Mouse (Mus musculus) kidney, adult 2 months (tissue): ENCODE results near the gene Arsg. TPM values are rescaled to one million over a fixed set of nuclear protein-coding genes. Genes with fewer than 3 reads are reported as not detected.
A peak's percentile ranks its signal among the peaks of the same experiment; 100 is the strongest.

Experiments
- DNase-seq: peaks from one replicate; pipeline ENCODE4 v3.0.0; 2021
- H3K27ac ChIP-seq: fragments of 200-500 bp; 2 replicates; pipeline ENCODE4 v1.5.1; 2012; ENCODE audit warnings: low read depth, low read length, control low read depth, inconsistent platforms; ENCODE audit not compliant: insufficient read depth
- H3K27me3 ChIP-seq: fragments of 200-500 bp; replicated peaks from 2 replicates; pipeline ENCODE4 v1.6.1; 2012; ENCODE audit warnings: mild to moderate bottlenecking, moderate library complexity, low read length, inconsistent platforms; ENCODE audit not compliant: control insufficient read depth, insufficient read depth
- H3K36me3 ChIP-seq: fragments of 200-500 bp; 2 replicates; pipeline ENCODE4 v1.6.1; 2012; ENCODE audit warnings: mild to moderate bottlenecking, moderate library complexity, low read length, inconsistent platforms; ENCODE audit not compliant: control insufficient read depth, insufficient read depth
- H3K4me1 ChIP-seq: fragments of 200-500 bp; 2 replicates; pipeline ENCODE4 v1.6.1; 2011; ENCODE audit warnings: low read length; ENCODE audit not compliant: control insufficient read depth, insufficient read depth
- H3K4me3 ChIP-seq: fragments of 200-500 bp; 2 replicates; pipeline ENCODE4 v1.5.1; 2011; ENCODE audit warnings: mild to moderate bottlenecking, low read depth, low read length, control low read depth; ENCODE audit not compliant: insufficient read depth
- CTCF ChIP-seq: fragments of 200-500 bp; conservative IDR thresholded peaks from 2 replicates; pipeline ENCODE4 v1.5.1; 2011; ENCODE audit warnings: low read depth, mild to moderate bottlenecking, control low read depth, low read length, moderate library complexity, mixed read lengths; ENCODE audit not compliant: insufficient read depth, insufficient read length
- POLR2A ChIP-seq: fragments of 200-500 bp; IDR thresholded peaks from one replicate; pipeline ENCODE4 v1.6.1; 2011; ENCODE audit warnings: low read depth, low read length, control low read depth
- WGBS: fragments of 180-500 bp; shearing (Covaris S2); methylation state at CpG from one replicate; pipeline ENCODE4 v1.1.7; 2018; 5-methylcytosine and 5-hydroxymethylcytosine counted together
- polyA plus RNA-seq: library from polyadenylated mRNA; depleted of rRNA; stranded (reverse); fragments of >200 nt; gene quantifications from 2 replicates; pipeline ENCODE4 v1.2.3, GENCODE M21; 2012; rRNA removed

Arsg gene
- polyA plus RNA-seq, result 20.9 and 24.9 TPM in 2 replicates

DNA sequence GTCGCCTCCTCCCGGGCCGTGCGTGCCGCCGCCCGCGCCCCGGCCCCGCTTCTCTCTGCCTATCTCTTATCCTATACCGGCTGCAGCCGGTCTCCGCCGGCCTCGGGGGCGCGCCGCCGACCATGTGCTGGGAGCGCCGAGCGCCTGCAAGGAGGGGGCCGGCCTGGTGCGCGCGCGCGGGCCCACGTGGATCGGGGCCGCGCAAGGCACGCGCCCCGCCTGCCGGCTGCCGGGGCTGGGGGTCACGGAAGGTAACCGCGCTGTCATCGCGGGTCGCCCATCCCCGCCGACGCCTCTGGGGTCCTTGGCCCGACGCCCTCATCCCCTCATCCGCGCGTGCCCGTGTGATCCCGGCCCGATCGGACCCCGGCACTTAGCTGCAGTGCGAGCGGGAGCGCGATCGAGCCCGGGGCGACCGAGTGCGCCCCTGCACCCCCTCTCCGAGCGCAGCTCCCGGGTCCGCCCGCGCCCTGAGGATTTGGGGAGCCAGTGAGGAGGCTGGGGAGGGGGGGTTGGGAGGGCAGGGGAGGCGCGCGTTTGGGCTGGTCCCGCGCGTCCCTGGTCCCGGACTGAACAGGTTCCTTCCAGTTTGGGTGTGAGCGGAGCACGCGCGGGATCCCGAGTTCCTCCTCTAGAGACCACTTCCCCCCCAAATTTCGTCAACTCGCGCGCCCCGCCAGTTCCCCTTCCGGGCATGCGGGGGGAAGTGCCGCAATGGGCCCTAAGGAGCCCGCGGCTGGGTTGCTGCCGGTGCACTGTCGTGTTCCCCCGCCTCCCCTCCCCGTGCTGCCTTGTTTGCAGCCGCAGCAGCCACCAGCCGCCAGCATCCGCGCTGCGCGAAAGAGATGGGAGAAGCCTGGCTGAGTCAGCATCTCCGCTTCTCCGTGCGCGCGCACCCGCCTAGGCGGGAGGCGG lies at the start of gene Arsg, which contains the start of gene Slc16a6:
TSS of gene Arsg (plus strand) at position 204 of the 915 bp plus-strand sequence.
TSS of gene Slc16a6 (minus strand) at position 428 of the 915 bp plus-strand sequence.
- H3K4me1 ChIP-seq, result peaks cover 8% of the 10 kb centered on the region; the same call in 1 of the 2 replicates
- no peak within 1 kb of the TSS for H3K27ac ChIP-seq
- 1% methylated on average over 110 of the region's 111 CpGs for WGBS
- TF ChIP-seq POLR2A (no peak), CTCF (no peak)
- peak; percentile 80 for DNase-seq
- H3K36me3 ChIP-seq, result no peaks in the 10 kb centered on the region
- H3K27me3 ChIP-seq, result no peaks in the 10 kb centered on the region
- peak within 1 kb of the TSS; percentile 79 for H3K4me3 ChIP-seq

- under 1% methylated on average over 65 of the region's 65 CpGs for WGBS
- H3K27me3 ChIP-seq, result no peaks in the 10 kb centered on the region
These were observed 47.5 kb upstream of the Arsg start, which contains the start of gene Amz2 for GRCm38 (mm10) chr11:109425392-109426271. TSS of gene Amz2 (plus strand) at chr11:109425946.

DNA sequence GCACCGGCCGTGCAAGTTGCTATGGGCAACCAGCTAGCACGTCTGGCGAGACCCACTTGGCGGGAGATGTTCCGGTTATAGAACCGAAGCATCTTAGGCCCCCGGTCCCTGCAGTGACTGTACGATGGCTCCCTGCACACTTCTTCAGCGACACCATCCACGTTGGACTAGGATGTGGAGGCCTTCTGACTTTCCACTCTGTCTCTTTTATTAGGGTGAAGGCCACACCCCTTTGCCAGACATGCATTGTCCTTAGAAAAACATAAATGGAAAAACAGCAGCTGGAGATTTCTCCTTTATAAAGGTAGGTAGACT lies 46.9 kb upstream of the Arsg start:
- DNase-seq, result no peak

More at GRCm38 (mm10) chr11:109425392-109426271, 47.5 kb upstream of the Arsg start, which contains the start of gene Amz2:
- DNase-seq, result peak; percentile 99
- Histone ChIP-seq H3K4me1 (no peaks in the 10 kb centered on the region), H3K27ac (peak within 1 kb of the TSS; percentile 72), H3K4me3 (peak within 1 kb of the TSS; percentile 78), H3K36me3 (no peaks in the 10 kb centered on the region; the same call in 1 of the 2 replicates)
- TF ChIP-seq POLR2A (peak; percentile 75), CTCF (peak; percentile 88)

DNA sequence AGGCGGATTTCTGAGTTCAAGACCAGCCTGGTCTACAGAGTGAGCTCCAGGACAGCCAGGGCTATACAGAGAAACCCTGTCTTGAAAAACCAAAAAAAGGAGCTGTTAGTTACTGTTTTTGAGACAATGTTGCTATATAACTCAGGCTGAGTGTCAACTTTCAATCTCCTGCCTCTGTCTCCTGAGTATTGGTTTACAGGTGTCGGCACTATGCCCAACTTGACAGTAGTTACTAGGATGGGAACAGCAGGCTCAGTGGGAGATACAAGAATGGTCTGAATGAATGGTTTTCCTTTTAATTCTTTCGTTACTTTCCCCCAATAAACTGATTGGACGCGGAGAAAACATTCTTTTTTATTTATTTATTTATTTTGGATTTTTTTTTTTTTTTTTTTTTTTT lies 45.8 kb upstream of the Arsg start:
- no peaks in the 10 kb centered on the region for H3K4me1 ChIP-seq
- H3K36me3 ChIP-seq, result no peaks in the 10 kb centered on the region; the same call in 1 of the 2 replicates
- DNase-seq, result no peak
- H3K4me3 ChIP-seq, result no peak overlapping the region
- no peak overlapping the region for H3K27ac ChIP-seq
- WGBS, result 97% methylated on average over 5 of the region's 5 CpGs
- no peaks in the 10 kb centered on the region for H3K27me3 ChIP-seq
- TF ChIP-seq CTCF, result no peak

More for the DNA sequence above, 46.9 kb upstream of the Arsg start:
- H3K4me1 ChIP-seq, result no peaks in the 10 kb centered on the region
- under 1% methylated on average over 11 of the region's 11 CpGs for WGBS
- H3K36me3 ChIP-seq, result no peaks in the 10 kb centered on the region; the same call in 1 of the 2 replicates
- H3K27ac ChIP-seq, result peak overlapping the region; percentile 72
- peak overlapping the region; percentile 78 for H3K4me3 ChIP-seq
- H3K27me3 ChIP-seq, result no peaks in the 10 kb centered on the region
- TF ChIP-seq POLR2A (no peak), CTCF (no peak)

DNA sequence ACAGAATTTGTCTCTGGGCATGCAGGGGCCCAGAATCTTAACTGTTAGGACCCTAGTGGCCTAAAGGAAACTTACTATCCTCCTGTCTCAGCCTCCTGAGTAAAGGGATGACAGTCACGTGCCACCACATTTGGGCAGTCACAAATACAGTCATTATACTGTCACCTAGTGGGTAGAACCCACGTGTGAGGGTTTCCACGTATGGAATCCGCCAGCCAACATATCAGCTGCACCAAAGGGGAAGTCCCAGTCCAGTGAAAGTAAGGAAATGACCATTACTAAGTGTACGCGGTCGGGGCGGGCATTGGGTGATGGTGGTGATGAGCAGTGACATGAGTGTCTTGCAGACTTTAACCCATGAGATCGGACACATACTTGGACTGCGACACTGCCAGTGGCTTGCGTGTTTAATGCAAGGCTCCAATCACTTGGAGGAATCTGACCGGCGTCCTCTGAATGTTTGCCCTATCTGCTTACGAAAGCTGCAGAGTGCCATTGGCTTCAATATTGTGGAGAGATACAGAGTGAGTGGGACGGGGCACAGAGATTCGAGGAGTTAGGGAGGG lies 38.9 kb upstream of the Arsg start:
- 90% methylated on average over 16 of the region's 16 CpGs for WGBS
- Histone ChIP-seq H3K4me3 (no peak overlapping the region), H3K27me3 (no peaks in the 10 kb centered on the region), H3K27ac (no peak overlapping the region), H3K4me1 (no peaks in the 10 kb centered on the region), H3K36me3 (no peaks in the 10 kb centered on the region; the same call in 1 of the 2 replicates)
- no peak for DNase-seq
- TF ChIP-seq POLR2A, result no peak
- no peak for TF ChIP-seq CTCF

- DNase-seq, result no peak
- Histone ChIP-seq H3K4me1 (no peaks in the 10 kb centered on the region), H3K36me3 (no peaks in the 10 kb centered on the region), H3K27me3 (no peaks in the 10 kb centered on the region), H3K4me3 (no peak overlapping the region), H3K27ac (no peak overlapping the region)
- 79% methylated on average over 8 of the region's 8 CpGs for WGBS
- TF ChIP-seq POLR2A, result no peak
- TF ChIP-seq CTCF, result no peak
These were observed 36.3 kb upstream of the Arsg start for GRCm38 (mm10) chr11:109436889-109437288.

- TF ChIP-seq POLR2A (no peak), CTCF (no peak)
- 28% methylated on average over 5 of the region's 5 CpGs for WGBS
- H3K27ac ChIP-seq, result no peak overlapping the region
- H3K4me1 ChIP-seq, result no peaks in the 10 kb centered on the region
- no peaks in the 10 kb centered on the region for H3K27me3 ChIP-seq
- DNase-seq, result no peak
- peak overlapping the region; percentile 56; the same call in 1 of the 2 replicates for H3K4me3 ChIP-seq
- H3K36me3 ChIP-seq, result no peaks in the 10 kb centered on the region
These were observed 34.0 kb upstream of the Arsg start for GRCm38 (mm10) chr11:109439209-109439608.
